Mouse (Mus musculus) kidney, adult 11 months (tissue): Measurements from ENCODE around the gene Zfp319.

Experiments
- DNase-seq: peaks from one replicate; pipeline ENCODE4 v3.0.0; 2022

Zfp319 gene

DNA sequence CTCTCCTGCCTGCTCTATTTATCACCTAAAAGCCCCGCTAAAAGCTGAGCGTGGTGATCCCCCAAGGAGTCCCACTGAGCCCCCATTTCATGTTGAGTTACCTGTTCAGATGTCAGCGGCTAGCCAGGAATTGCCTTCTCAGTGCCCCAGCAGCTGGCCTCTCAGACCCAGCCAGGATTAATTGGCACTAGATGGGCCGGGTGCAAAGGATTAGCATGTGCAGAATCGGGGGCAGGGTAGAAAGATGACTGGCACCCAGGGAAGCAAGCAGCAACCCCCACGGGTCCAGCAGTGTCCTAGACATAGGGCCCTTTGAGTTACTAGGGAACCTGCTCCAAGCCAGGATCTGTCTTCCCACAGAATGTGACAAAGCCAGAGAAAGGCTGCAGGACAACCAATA, 25.3 kb downstream of the Zfp319 start, which contains the start of gene Cngb1:
Cngb1 (minus strand) TSS at position 155 of the 400 bp plus-strand sequence.
- DNase-seq = no peak

DNA sequence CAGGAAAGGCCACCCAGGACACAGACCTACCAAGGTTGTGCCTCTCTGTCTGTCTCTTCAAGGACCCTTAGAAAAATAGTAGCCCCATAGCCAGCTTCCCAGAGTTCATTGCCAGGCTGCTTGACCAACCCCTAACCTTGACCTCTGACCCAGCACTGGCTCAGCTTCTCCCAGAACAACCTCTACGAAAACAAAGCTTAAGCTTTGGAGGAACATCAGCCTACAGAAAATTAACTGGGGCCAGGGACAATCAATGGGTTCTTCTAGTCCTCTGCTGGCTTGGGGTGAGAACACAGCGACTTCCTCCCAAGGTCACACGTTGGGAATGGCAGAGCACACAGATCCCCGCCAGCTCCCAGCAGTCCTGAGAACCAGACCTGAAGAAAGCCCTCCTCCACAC, 26.2 kb downstream of the Zfp319 start:
- no peak for DNase-seq

DNA sequence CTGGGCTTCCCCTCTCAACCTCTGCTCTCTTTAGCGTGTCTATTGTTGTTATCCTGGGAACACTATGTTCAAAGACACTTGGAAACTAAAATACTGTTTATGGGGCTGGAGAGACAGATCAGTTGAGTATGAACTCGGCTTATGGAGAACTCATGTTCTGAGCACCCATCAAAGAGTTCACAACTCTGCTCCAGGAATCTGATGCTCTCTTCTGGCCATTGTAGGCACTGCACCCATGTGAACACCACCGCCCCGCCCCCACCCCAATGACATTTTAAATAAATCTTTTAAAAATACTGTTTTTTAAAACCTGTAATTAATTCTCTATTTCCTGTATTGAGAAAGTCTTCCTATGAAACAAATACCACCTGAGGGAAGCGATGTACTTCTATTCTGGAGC, 29.3 kb downstream of the Zfp319 start:
- no peak for DNase-seq

DNA sequence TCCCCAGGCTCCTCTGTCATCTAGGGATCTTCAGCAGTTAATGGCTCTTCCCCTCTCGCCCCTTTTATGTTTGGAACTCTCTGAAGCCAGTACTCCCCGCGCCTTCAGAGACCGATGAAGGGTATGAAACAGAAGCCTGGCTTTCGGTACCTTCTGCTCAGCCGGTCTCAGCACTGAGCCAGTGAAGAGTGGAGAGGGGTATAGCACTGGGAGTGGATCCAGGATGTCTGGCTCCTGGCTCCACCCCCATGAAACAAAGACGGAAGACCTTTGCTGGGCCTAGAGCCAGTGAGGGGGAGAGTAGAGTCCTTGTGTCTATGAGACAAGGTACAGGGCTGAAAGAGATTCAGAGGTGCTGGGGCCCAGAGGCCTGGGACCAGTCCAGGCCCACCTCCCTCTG, 37.9 kb downstream of the Zfp319 start:
- DNase-seq = peak; percentile 24

DNA sequence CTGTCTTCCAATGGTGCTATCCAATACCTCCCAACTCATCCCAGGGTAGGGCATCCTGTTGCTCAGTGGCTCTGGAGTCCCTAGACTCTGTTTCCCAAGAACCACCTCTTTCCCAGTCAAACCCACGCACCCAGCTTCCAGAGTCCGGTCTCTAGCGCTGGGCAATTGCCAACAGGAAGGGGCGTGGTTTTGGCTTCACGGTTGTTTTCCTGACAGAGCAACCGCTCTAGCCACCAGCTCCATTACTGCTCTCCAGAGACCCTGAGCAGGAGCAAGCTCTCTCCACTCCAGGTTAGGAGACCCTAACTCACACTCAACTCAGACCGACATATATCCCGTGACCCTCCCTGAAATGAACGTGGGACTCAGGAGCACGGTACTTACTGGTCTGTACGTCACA, 38.6 kb downstream of the Zfp319 start:
- DNase-seq = peak; percentile 76

DNA sequence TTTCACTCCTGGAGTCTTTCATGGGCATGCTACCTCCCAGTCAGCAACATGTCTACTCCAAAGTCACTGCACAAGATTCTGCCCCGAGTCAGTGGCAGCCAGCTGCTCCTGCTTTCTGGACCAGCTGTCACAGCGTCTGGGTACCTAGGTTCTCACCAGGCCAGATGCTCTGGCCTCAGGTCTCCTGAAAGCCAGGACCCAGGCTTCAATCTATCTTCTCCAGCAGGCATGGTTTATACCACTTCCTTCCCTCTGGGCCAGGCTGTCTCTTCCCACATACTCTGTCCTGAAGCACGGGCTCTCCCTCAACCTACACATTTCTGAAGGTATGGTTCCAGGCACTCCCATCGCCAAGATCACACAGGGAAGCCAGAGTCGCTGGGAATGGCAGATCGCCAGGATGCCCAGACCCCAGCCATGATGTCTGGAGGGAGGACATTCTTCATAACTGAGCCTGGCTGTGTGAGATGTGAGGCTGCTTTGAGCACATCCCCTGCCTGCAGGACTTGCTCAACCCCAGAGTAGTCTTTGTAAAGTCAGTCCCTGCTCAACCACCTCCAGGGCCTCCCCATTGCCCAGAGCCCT, 42.6 kb downstream of the Zfp319 start:
- DNase-seq = no peak

DNA sequence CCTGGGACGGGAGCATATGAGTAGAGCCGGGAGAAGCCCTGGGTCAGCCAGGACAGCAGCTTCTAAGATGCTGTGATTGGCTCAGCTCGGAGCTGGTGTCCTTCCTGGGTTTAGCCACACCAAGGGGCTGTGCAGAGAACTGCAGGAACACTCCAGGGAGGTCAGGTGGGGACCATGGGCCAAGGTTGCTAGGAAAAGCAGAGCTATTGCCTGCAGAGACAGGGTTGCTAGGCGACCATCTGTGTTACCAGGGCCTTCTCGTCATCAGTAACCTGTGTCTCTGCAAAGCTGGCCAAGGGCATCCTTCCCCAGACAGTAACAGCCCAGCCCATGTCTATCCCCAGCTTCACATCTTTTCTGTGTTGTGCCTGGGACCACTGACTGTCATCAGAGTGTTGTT, 50.3 kb downstream of the Zfp319 start:
- no peak for DNase-seq
